In genomic region chr17:83308451-83308850, GRCm38 (mm10) we compare ENCODE assay signal across 22 mouse cellular contexts. TPM values are rescaled to one million over a fixed set of nuclear protein-coding genes. Genes with fewer than 3 reads are reported as not detected.
DNase-seq lines count a peak whose midpoint lies in the region; ATAC-seq and TF ChIP-seq lines count a peak whose summit lies in the region.
"Had no signal": no experiment of that assay in that cellular context is flagged by ENCODE, and none has a peak within 500 bp of the region (broad histone marks: within the 10 kb centered on the region; RNA-seq: fewer than 3 reads in every experiment).

No protein-coding gene starts in this region.

- peaks cover 49% of the 10 kb centered on the region for H3K4me1 ChIP-seq in heart, embryonic 10.5 days
- H3K4me1 ChIP-seq in embryonic facial prominence, embryonic 10.5 days: peaks cover 46% of the 10 kb centered on the region
- peaks cover 11% of the 10 kb centered on the region; the same call in 1 of the 2 replicates for H3K4me1 ChIP-seq in intestine, postnatal 0 days (replicated peaks; ENCODE audit: control insufficient read depth, insufficient read depth, low read length)

- H3K27ac ChIP-seq in heart, embryonic 10.5 days: peak overlapping the region; percentile 86
- 0 out of 2 replicates have a peak overlapping the region, but pooled peaks have one; percentile 20 for H3K27ac ChIP-seq in embryonic facial prominence, embryonic 10.5 days (replicated peaks)
- H3K27ac ChIP-seq in intestine, postnatal 0 days (ENCODE audit: low read depth, low read length): peak overlapping the region; percentile 96
- H3K27ac ChIP-seq: heart, adult 2 months; hindbrain, embryonic 10.5 days; liver, embryonic 14.5 days; macrophage had no signal

- H3K27me3 ChIP-seq in heart, embryonic 10.5 days (ENCODE audit: insufficient read depth, poor library complexity, severe bottlenecking): no peaks in the 10 kb centered on the region
- no peaks in the 10 kb centered on the region; the same call in 1 of the 2 replicates for H3K27me3 ChIP-seq in embryonic facial prominence, embryonic 10.5 days (replicated peaks; ENCODE audit: low read depth, poor library complexity, severe bottlenecking)
- no peaks in the 10 kb centered on the region for H3K27me3 ChIP-seq in intestine, postnatal 0 days (replicated peaks; ENCODE audit: control insufficient read depth, insufficient read depth, low read length)

- no peaks in the 10 kb centered on the region for H3K36me3 ChIP-seq in heart, embryonic 10.5 days
- no peaks in the 10 kb centered on the region for H3K36me3 ChIP-seq in embryonic facial prominence, embryonic 10.5 days (replicated peaks)
- H3K36me3 ChIP-seq in intestine, postnatal 0 days (ENCODE audit: control insufficient read depth, insufficient read depth): no peaks in the 10 kb centered on the region
- H3K36me3 ChIP-seq: hindbrain, embryonic 10.5 days had no signal

- ATAC-seq in intestine, postnatal 0 days: peak; percentile 86
- ATAC-seq: CD4-positive, CD25-positive, alpha-beta regulatory T cell, adult 4 months; hindbrain, embryonic 16.5 days had no signal

- no peak overlapping the region for H3K4me3 ChIP-seq in heart, embryonic 10.5 days
- H3K4me3 ChIP-seq in embryonic facial prominence, embryonic 10.5 days: no peak overlapping the region
- H3K4me3 ChIP-seq in intestine, postnatal 0 days (ENCODE audit: low read depth, low read length): no peak overlapping the region
- H3K4me3 ChIP-seq: heart, adult 2 months; hindbrain, embryonic 10.5 days had no signal

- H3K9ac ChIP-seq in intestine, postnatal 0 days (ENCODE audit: low read depth, low read length): no peak overlapping the region; the same call in 1 of the 2 replicates
- H3K9ac ChIP-seq: liver, embryonic 14.5 days had no signal

- H3K9me3 ChIP-seq in heart, embryonic 10.5 days: no peaks in the 10 kb centered on the region
- no peaks in the 10 kb centered on the region for H3K9me3 ChIP-seq in embryonic facial prominence, embryonic 10.5 days
- no peaks in the 10 kb centered on the region for H3K9me3 ChIP-seq in intestine, postnatal 0 days (ENCODE audit: control insufficient read depth)
- H3K9me3 ChIP-seq: hindbrain, embryonic 10.5 days had no signal

- 41% methylated on average over 4 of the region's 4 CpGs for WGBS in heart, embryonic 10.5 days
- WGBS in embryonic facial prominence, embryonic 10.5 days: 49% methylated on average over 4 of the region's 4 CpGs
- WGBS in intestine, postnatal 0 days: 28% methylated on average over 4 of the region's 4 CpGs

- peak overlapping the region; percentile 38; the same call in 1 of the 2 replicates for H3K4me2 ChIP-seq in intestine, postnatal 0 days (replicated peaks; ENCODE audit: low read depth)

- TF ChIP-seq CTCF in intestine, postnatal 0 days (IDR thresholded peaks at IDR 0.05; ENCODE audit: low read depth): 0 out of 2 replicates have a peak, but pooled peaks have one; percentile 13

- no peak for DNase-seq in heart, embryonic 10.5 days (ENCODE audit: low spot score)
- no peak for DNase-seq in heart, postnatal 10 days
- no peak for DNase-seq in embryonic facial prominence, embryonic 10.5 days (ENCODE audit: low spot score)
- peak; percentile 47 for DNase-seq in retina, postnatal 7 days (ENCODE audit: low read depth, low spot score)
- DNase-seq in layer of hippocampus, adult 11-12 months (ENCODE audit: low spot score): no peak
- no peak for DNase-seq in cerebellum, adult 11 months
- DNase-seq in layer of hippocampus, adult 9-10 months (ENCODE audit: low spot score): no peak
- DNase-seq: adrenal gland, postnatal 25 days; cerebellum, adult 9-11 months; gastrocnemius, postnatal 25 days; heart, adult 2 months; kidney, adult 18-20 months; kidney, postnatal 25 days; layer of hippocampus, adult 9-11 months; thymus, adult 18-20 months; thymus, postnatal 4 days had no signal

- intact Hi-C loops in heart, postnatal 10 days (cut with DNase I): no loop called here

RNA-seq across cellular contexts. Expression of gene Eml4, which starts 42.3 kb away (rescaled TPM):
- 27.8 and 37.3 TPM in 2 replicates for polyA plus RNA-seq in heart, embryonic 10.5 days (2016; fragmentation: Nextera tagmentation; extraction: Ambion mirVana)
- 10 to 100 TPM; 10.5 to 12.9 TPM for total RNA-seq in heart, postnatal 10 days (2021)
- polyA plus RNA-seq in embryonic facial prominence, embryonic 10.5 days (2016; fragmentation: Nextera tagmentation; extraction: Ambion mirVana): 56.0 and 58.3 TPM in 2 replicates
- 13.2 and 15.0 TPM in 2 replicates for polyA plus RNA-seq in intestine, postnatal 0 days (2015; fragmentation: Nextera tagmentation; extraction: Ambion mirVana)

Comparison
In these comparisons a context has a peak if more than half of its experiments do, and no peak if none do; other contexts are left out.
1. H3K27ac ChIP-seq: peak in every context shown above with its lines; median percentile 96 in intestine, postnatal 0 days; 86 in heart, embryonic 10.5 days; 20 in embryonic facial prominence, embryonic 10.5 days.